Mouse (Mus musculus): ENCODE data around the gene Tnfrsf22. TPM values are rescaled to one million over a fixed set of nuclear protein-coding genes. Genes with fewer than 3 reads are reported as not detected.

The Tnfrsf22 gene
- total and polyA plus RNA-seq, 3 experiments: 0.23 to 1.1 TPM; not detected in 1

GRCm38 (mm10) chr7:143628540-143628939, 20.9 kb downstream of the Tnfrsf22 start, which contains the start of gene Tnfrsf26:
TSS of gene Tnfrsf26 (minus strand) at chr7:143628722.
- Histone ChIP-seq H3K4me1 (ENCODE audit: control insufficient read depth in 1 of 2, insufficient read depth in 2 of 2, low read length in 2 of 2) (peaks cover 3 to 22% of the 10 kb centered on the region in 2 experiments), H3K9ac (ENCODE audit: control insufficient read depth, low read depth, low read length, poor library complexity, severe bottlenecking) (peak within 1 kb of the TSS; percentile 40), H3K36me3 (ENCODE audit: control insufficient read depth in 1 of 2, insufficient read depth in 2 of 2, low read length in 2 of 2) (peaks cover 0 to 19% of the 10 kb centered on the region in 2 experiments; a peak in 2 of 4 replicates), H3K4me3 (ENCODE audit: control insufficient read depth in 1 of 2, insufficient read depth in 1 of 2, low read depth in 2 of 2, low read length in 2 of 2) (peak within 1 kb of the TSS; percentile 19 to 31), H3K27ac (ENCODE audit: control insufficient read depth, low read depth, low read length) (peak within 1 kb of the TSS; percentile 30), H3K9me3 (replicated peaks; ENCODE audit: insufficient read depth, low read length) (no peaks in the 10 kb centered on the region), H3K27me3 (ENCODE audit: control insufficient read depth in 1 of 2, insufficient read depth in 2 of 2, low read length in 2 of 2) (no peaks in the 10 kb centered on the region), H3K79me2 (ENCODE audit: control insufficient read depth, insufficient read depth, low read length, poor library complexity) (no peaks in the 10 kb centered on the region)
- no peak for DNase-seq (ENCODE audit: low read depth, low spot score)
- TF ChIP-seq ETS1 (IDR thresholded peaks at IDR 0.05; ENCODE audit: low read depth, low read length) (peak; percentile 42; the same call in 1 of the 2 replicates), CTCF (IDR thresholded peaks at IDR 0.05 in 2 of 3, conservative IDR thresholded peaks at IDR 0.05 in 1 of 3; ENCODE audit: control insufficient read depth in 1 of 3, insufficient read depth in 1 of 3, low read depth in 2 of 3, low read length in 3 of 3, poor library complexity in 1 of 3, severe bottlenecking in 1 of 3) (no peak), KAT2A (conservative IDR thresholded peaks at IDR 0.05; ENCODE audit: low read depth, low read length) (no peak)

GRCm38 (mm10) chr7:143627555-143628286, 21.7 kb downstream of the Tnfrsf22 start:
- Histone ChIP-seq H3K27me3 (ENCODE audit: control insufficient read depth in 1 of 2, insufficient read depth in 2 of 2, low read length in 2 of 2) (no peaks in the 10 kb centered on the region), H3K9me3 (replicated peaks; ENCODE audit: insufficient read depth, low read length) (no peaks in the 10 kb centered on the region), H3K4me3 (ENCODE audit: control insufficient read depth in 1 of 2, insufficient read depth in 1 of 2, low read depth in 2 of 2, low read length in 2 of 2) (peak overlapping the region; percentile 19 to 31), H3K79me2 (ENCODE audit: control insufficient read depth, insufficient read depth, low read length, poor library complexity) (no peaks in the 10 kb centered on the region), H3K9ac (ENCODE audit: control insufficient read depth, low read depth, low read length, poor library complexity, severe bottlenecking) (peak overlapping the region; percentile 40), H3K4me1 (ENCODE audit: control insufficient read depth in 1 of 2, insufficient read depth in 2 of 2, low read length in 2 of 2) (peaks cover 3 to 22% of the 10 kb centered on the region in 2 experiments), H3K27ac (ENCODE audit: control insufficient read depth, low read depth, low read length) (peak overlapping the region; percentile 30), H3K36me3 (ENCODE audit: control insufficient read depth in 1 of 2, insufficient read depth in 2 of 2, low read length in 2 of 2) (peaks cover 0 to 19% of the 10 kb centered on the region in 2 experiments; a peak in 2 of 4 replicates)
- no peak for TF ChIP-seq MXI1 (IDR thresholded peaks at IDR 0.05; ENCODE audit: low read depth, low read length)
- TF ChIP-seq ETS1 (IDR thresholded peaks at IDR 0.05; ENCODE audit: low read depth, low read length): peak; percentile 5; the same call in 1 of the 2 replicates
- 0 out of 2 replicates have a peak, but pooled peaks have one; percentile 39 for TF ChIP-seq TBP (IDR thresholded peaks at IDR 0.05; ENCODE audit: low read depth, low read length)
- TF ChIP-seq ZNF384 (IDR thresholded peaks at IDR 0.05; ENCODE audit: low read depth, low read length): peak; percentile 96
- TF ChIP-seq SMC3 (IDR thresholded peaks at IDR 0.05; ENCODE audit: low read depth, low read length): no peak
- 0 out of 2 replicates have a peak, but pooled peaks have one; percentile 8 for TF ChIP-seq TCF12 (IDR thresholded peaks at IDR 0.05; ENCODE audit: low read depth, low read length)
- no peak for TF ChIP-seq ZMIZ1 (IDR thresholded peaks at IDR 0.05; ENCODE audit: low read depth, low read length)
- TF ChIP-seq USF1 (IDR thresholded peaks at IDR 0.05; ENCODE audit: low read depth, low read length): no peak
- no peak for TF ChIP-seq CTCF (IDR thresholded peaks at IDR 0.05 in 2 of 3, conservative IDR thresholded peaks at IDR 0.05 in 1 of 3; ENCODE audit: control insufficient read depth in 1 of 3, insufficient read depth in 1 of 3, low read depth in 2 of 3, low read length in 3 of 3, poor library complexity in 1 of 3, severe bottlenecking in 1 of 3)
- TF ChIP-seq NRF1 (IDR thresholded peaks at IDR 0.05; ENCODE audit: insufficient read depth, low read depth, low read length, poor library complexity, severe bottlenecking): no peak
- TF ChIP-seq SIN3A (IDR thresholded peaks at IDR 0.05; ENCODE audit: low read length): no peak
- no peak for TF ChIP-seq POLR2AphosphoS2 (IDR thresholded peaks at IDR 0.05; ENCODE audit: low read length)
- TF ChIP-seq KAT2A (conservative IDR thresholded peaks at IDR 0.05; ENCODE audit: low read depth, low read length): no peak
- TF ChIP-seq E2F4 (IDR thresholded peaks at IDR 0.05; ENCODE audit: borderline replicate concordance, low read depth, low read length): no peak
- TF ChIP-seq ELF1 (IDR thresholded peaks at IDR 0.05; ENCODE audit: low read depth, low read length): no peak
- TF ChIP-seq HCFC1 (IDR thresholded peaks at IDR 0.05; ENCODE audit: low read depth, low read length): 0 out of 2 replicates have a peak, but pooled peaks have one; percentile 53
- peak; percentile 44 for TF ChIP-seq GATA1 (IDR thresholded peaks at IDR 0.05; ENCODE audit: low read depth, low read length)
- peak; percentile 63 for DNase-seq (ENCODE audit: low read depth, low spot score)
